Mouse (Mus musculus) mouse embryonic stem cell (cell line): ENCODE measurements around the gene Msh4.
"Not testable (repeated sequence)": the region's sequence is repeated elsewhere in the genome, so short reads cannot be mapped to it uniquely, and the experiment has no call there.

Experiments
- in situ Hi-C, 2 experiments: fragments of 300-500 bp; cut with MboI; formaldehyde crosslinking; loops; 1 replicate in 1 of 2; 3 replicates in 1 of 2; pipeline ENCODE4 v1.14.3; 2019 to 2020; ENCODE audit warnings: low sequenced_read_pairs in 2 of 2, low pct_unique_long_range_greater_than_20kb in 1 of 2, mixed read lengths in 1 of 2; ENCODE audit not compliant: unreplicated experiment in 1 of 2

The Msh4 gene

GRCm38 (mm10) chr3:153831014-153831872 is 74.7 kb downstream of the Msh4 start:
- in situ Hi-C loops, result no loop called here

- in situ Hi-C loops, result not testable (repeated sequence)
Observed at GRCm38 (mm10) chr3:153829788-153830187, 76.2 kb downstream of the Msh4 start.

- in situ Hi-C loops, result no loop called here
Observed at GRCm38 (mm10) chr3:153826616-153827015, 79.3 kb downstream of the Msh4 start.

- in situ Hi-C loops, result no loop called here
Observed at GRCm38 (mm10) chr3:153825197-153825596, 80.7 kb downstream of the Msh4 start.

- in situ Hi-C loops, result no loop called here
Observed at GRCm38 (mm10) chr3:153823671-153824515, 82.0 kb downstream of the Msh4 start.

- in situ Hi-C loops, result no loop called here
Observed at GRCm38 (mm10) chr3:153819438-153819837, 86.5 kb downstream of the Msh4 start.

GRCm38 (mm10) chr3:153818723-153819122 is 87.2 kb downstream of the Msh4 start:
- in situ Hi-C loops, result no loop called here

- in situ Hi-C loops, result no loop called here
Observed at GRCm38 (mm10) chr3:153817376-153817890, 88.5 kb downstream of the Msh4 start.

GRCm38 (mm10) chr3:153814026-153814425 is 91.9 kb downstream of the Msh4 start:
- in situ Hi-C loops, result no loop called here

- in situ Hi-C loops, result no loop called here
Observed at GRCm38 (mm10) chr3:153808406-153808805, 97.5 kb downstream of the Msh4 start.

GRCm38 (mm10) chr3:153807444-153808149 is 98.3 kb downstream of the Msh4 start:
- in situ Hi-C loops, result no loop called here
